Mouse (Mus musculus) kidney, postnatal 25 days (tissue): Measurements from ENCODE around the gene Sox10.
A peak's percentile ranks its signal among the peaks of the same experiment; 100 is the strongest.

Source experiments
- DNase-seq, 2 experiments: peaks; one replicate each; pipeline ENCODE4 v3.0.0; 2021; ENCODE audit warnings: mixed read lengths in 2 of 2

Sox10 gene

DNA sequence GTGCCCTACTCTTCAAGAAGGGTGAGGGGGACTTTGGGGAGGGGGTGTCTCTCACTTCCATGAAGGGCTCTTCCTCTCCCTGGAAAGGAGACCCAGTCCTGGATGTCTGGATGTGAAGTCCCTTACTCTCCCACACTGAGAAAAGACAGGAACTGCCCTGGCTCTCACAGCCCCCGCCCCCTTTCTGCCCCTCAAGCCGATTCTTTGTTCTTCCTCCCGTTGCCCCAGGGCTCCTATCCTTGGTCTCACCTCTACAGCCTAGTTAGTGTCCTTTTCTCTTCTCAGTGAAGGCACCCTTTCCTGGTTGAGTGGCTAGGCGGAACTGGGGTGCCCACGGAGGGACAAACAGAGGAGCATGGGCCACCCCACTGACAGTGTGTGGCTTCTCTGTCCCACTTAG is at the start of gene Sox10:
TSS of gene Sox10 (minus strand) at position 101 of the 400 bp plus-strand sequence.
- DNase-seq = no peak

DNA sequence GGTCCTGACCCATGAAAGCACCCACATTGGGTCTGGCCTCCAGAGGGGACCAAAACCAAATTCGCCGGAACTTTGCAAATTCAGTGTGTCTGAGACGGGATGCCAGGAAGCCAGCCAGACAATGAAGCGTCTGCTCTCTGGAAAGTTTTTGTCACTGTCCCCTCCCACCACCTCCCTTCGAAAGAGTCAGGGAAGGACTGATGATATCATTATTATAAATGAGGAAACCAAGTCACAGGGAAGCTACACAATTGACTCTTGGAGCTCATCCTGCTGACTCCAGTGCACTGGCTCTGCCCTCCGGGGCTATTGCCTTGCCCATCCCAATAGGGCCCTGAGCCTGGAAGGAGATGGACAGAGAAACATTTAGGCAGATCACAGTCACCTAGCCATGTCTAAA is 48.6 kb upstream of the Sox10 start:
- no peak for DNase-seq

GRCm38 (mm10) chr15:79212750-79213446 is 47.9 kb upstream of the Sox10 start:
- DNase-seq = no peak

DNA sequence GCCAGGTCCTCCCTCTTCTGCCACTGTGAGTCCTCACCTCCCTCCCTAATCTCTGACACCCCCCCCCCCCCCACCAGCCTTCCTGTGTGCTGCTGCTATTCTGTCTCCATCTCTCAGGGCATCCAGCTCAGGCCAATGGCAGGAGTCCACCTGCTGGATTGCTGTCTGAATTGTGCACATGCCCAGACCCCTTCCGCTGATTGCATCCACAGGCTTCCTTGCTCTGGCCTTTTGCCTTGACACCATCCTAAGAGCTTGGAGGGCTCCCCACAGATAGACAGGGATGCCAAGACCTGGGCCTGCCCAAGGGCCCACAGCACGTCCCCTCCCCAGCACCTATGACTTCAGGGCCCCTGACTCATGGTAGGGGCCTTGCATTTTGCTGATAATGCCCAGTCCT is 45.3 kb upstream of the Sox10 start:
- DNase-seq = no peak

- peak; percentile 60 to 88 for DNase-seq
Observed at GRCm38 (mm10) chr15:79208758-79209439, 43.9 kb upstream of the Sox10 start.

- no peak for DNase-seq
Observed at GRCm38 (mm10) chr15:79208211-79208610, 43.2 kb upstream of the Sox10 start.

DNA sequence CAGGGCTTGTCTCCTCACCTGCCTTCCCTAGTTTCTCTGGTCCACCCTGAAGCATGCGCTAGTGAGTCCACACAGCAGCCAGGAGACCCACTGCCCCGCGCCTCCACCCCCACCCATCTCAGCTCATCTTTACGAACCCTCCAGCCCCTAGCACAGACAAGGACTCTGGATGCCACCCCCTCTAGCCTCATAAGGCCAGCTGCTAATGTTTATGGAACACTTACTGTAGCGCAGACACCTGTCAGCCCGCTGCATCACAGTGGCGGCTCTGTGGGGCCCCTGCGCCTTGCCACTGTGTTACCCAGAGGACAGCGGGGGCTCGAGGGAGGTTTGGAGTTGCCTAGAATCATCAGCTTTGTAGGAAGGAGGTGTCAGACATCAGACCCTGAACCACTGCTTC is 37.5 kb upstream of the Sox10 start:
- DNase-seq = no peak

DNA sequence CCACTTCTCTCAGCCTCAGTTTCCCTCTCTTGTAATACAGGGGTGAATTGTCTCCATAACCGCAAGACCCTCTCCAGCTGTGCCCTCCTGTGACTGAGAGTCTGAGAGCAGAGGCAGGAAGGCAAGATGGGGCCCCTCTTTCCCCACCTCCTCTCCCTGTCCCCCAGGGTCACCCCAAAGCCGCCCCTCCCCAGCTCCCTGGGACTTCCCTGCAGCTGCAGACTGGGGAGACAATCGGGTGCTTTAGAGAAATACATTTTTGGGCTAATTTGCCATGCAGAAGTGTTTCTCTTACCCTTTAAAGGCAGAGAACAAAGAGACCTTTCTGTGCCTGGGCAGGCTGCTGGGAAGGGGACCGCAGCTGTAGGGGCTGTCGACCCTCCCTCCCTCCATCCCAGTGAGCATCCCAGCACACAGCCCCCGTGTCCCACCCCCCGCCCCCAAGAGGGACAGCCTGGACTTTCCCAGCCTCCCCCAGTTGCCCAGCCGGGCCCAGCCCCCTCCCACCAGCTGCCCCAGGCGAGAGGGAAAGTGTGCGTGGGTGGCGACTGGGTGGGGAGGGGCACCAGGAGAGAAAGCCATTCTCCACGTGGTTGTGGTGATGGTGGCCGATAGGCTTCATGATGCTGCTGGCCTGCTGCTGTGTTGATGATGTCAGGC is 36.6 kb upstream of the Sox10 start:
- no peak for DNase-seq

GRCm38 (mm10) chr15:79199390-79199976 is 34.4 kb upstream of the Sox10 start:
- DNase-seq = no peak

GRCm38 (mm10) chr15:79195492-79195891 is 30.5 kb upstream of the Sox10 start:
- DNase-seq = no peak

DNA sequence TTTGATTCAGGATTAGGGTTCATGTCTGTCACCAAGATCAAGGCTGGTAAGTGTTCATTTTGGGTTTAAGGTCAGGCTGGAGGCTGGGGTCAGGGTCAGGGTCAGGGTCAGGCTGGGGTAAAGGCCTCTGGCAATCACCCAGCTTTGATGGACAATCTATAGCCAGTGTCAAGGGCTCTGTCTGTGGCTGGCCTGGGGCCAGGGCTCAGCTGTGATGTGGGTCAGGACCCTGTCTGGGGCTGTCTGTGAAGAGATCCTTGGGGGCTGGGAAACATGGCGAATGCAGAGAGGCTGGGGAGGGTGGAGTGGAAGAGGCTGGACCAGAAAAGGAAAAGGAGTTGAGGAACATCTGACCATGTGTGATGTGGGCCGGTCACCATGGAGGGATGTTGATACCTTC is 29.9 kb upstream of the Sox10 start:
- DNase-seq = no peak

GRCm38 (mm10) chr15:79194048-79194447 is 29.0 kb upstream of the Sox10 start:
- DNase-seq = no peak

DNA sequence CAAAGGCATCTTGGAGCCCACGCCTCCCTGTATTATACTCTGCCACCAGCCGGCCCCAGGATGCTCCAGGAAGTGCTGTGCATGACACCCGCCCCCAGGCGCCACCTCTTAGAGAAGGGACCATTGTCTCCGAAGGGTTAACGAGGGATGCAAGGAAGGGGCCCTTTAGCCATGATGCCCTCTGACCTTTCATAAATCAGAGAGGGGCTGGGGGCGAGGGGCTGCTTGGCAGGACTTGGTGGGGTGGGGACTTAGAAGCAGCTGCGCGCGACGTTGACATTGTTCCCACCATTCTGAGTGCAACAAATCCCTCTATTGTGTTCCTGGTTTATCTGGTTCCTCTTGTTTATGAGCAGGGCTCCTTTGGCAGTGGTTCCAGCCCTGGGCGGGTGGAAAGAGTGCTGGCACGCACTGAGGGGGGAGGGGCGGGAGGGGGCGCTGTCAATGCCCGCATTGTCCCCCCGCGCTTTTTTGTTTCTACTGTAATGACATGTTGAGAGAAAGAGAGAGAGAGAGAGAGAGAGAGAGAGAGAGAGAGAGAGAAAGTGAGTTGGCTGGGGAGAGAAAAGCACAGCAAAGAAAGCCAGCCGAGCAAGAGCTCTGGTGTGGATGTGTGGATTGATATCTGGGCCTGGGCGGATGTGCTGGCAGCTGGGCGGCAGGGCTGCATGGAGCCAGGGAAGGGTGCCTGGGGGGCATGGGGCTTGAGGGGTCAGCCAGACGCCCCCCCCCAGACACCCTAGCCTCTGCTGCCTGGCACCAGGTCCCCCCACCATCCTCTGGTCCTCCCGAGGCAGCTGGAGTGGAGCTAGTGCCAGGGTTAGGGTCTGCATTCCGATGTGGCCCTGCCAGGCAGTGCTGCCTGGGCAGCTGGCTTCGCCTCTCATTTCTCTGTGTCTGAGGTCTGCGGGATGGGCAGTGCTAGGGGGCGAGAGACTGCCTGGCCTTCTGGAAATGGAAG is 28.1 kb upstream of the Sox10 start:
- no peak for DNase-seq

DNA sequence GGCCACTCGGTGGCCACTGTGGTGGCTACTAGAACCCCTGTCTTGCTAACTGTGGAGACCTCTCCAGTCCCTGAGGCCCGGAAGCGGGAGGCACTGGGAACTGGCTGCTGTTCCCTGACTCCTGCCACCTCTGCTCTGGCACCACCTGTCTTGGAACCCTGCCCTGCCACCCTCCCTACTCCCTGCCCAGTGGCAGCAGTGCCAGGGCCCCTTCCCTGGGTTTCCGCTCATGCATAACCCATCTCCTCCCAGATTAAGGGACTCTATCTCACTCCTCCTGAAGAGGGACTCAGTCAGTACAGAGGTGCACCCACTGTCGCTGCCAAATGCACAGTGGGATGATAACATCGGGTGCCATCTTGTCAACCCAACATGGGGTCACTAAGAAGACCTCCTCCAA is 27.4 kb upstream of the Sox10 start:
- DNase-seq = no peak

DNA sequence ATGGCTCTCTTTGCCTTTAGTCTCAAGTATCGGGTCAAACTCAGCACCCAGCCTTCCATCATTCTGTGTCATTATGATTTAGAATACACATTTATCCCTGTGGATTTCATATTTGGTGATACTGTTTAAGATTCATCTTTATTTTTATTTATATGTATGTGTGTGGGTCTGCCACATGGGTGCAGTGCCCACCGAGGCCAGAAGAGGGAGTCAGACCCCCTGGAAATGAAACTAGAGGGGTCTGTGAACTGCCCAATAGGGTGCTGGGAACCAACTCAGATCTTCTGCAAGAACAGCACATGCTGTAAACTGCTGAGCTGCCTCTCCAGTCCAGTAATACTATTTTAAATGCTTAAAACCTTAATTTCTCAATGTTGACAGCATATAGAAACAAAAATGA is 26.4 kb upstream of the Sox10 start:
- DNase-seq = no peak

DNA sequence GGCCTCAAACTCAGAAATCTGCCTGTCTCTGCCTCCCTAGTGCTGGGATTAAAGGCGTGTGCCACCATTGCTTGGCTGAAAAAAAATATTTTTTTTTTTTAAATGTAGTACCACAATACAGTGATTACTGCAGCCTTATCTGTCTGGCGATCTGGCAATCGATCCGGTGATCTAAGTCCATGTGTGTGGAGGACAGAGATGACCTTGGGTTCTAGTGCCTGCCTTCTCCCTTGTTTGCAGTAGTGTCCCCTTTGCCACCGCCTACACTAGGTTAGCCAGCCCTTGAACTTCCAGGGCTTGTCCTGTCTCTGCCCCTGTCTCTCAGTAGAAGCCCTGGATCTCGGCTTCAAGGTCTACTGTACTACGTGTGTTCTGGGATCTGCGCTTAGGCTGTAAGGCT is 22.8 kb upstream of the Sox10 start:
- DNase-seq = no peak

DNA sequence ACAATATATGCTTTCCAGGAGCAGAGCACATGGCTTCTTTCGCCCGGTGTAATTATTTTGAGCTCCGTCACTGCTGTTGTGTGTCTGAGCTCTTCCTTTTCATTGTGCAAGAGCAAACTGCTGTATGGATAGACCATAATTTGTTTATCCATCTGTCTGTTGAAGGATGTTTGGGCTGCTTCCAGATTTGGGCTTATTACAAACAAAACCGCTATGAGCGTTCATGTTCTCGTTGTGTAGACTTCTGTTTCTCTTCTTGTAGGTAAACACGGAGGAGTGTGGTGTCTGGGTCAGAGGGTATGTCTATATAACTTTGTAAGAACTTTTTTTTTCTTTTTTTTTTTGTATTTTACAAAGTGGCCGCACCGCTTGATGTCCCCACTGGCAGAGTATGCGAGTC is 20.2 kb upstream of the Sox10 start:
- no peak for DNase-seq

DNA sequence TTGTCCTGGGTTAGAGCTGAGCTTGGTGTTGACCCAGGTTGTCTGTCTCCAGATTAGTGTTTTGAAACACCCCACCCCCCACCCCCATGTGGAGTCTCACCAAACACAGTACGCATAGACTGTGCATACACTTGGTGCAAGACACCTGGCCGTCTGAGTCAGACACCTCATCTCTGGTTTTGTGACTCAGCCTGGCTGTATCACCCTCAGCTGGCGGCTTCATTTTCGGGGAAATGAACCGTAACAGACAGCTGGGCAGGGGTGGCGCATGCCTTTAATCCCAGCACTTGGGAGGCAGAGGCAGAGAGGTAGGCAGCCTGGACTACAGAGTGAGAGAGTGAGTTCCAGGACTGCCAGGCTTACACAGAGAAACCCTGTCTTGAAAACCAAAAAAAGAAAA is 11.9 kb upstream of the Sox10 start:
- no peak for DNase-seq

GRCm38 (mm10) chr15:79166712-79167111 is 1.7 kb upstream of the Sox10 start:
- no peak for DNase-seq

DNA sequence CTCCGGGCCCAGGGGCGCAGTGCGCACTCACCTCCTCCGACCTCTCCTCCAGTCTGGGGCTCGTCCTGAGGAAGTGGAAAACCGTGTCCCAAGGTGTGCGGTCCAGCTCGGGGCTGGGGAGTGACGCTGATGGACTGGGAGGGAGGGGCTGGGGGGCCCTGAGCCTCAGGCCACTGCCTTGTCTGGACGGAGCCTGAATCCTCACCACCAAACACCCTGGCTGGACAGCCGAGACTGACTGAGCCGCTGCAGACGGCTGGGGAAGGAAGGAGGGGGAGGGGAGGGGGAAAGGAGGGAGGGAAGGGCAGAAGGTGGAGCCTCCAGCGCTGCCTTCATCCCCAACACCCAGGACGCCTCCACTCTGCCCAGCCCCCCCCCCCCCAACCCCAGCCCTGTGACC is 789 bp downstream of the Sox10 start:
- no peak for DNase-seq

DNA sequence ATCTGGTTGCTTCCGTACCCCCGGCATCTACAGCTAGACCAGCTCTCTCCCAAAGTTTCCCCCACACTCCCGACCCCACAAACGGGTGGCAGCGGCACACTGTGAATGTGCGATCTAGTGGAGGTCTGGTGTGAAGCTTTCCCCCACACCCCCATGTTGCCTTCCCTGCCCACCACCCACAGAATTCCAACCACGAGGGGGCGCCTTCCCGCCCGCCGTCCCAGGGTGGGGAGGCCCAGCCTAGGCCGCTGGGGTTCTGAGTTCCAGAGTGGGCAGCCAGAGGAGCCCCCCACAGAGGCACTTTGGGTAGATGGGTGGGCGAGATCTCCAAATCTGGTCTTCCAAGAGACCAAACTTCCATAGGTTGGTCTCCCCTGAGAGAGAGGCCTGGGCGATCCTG is 2.2 kb downstream of the Sox10 start:
- DNase-seq = no peak

GRCm38 (mm10) chr15:79162301-79162700 is 2.7 kb downstream of the Sox10 start:
- no peak for DNase-seq

- DNase-seq = no peak
Observed at GRCm38 (mm10) chr15:79155572-79155971, 9.5 kb downstream of the Sox10 start.
